Mouse (Mus musculus): ENCODE measurements around the gene Frat2.
A peak's percentile ranks its signal among the peaks of the same experiment; 100 is the strongest.

Gene Frat2

GRCm38 (mm10) chr19:41844345-41844744 is 3.6 kb downstream of the Frat2 start:
- DNase-seq, result peak; percentile 18

- no peak for DNase-seq
Measured at GRCm38 (mm10) chr19:41842706-41843105, 5.2 kb downstream of the Frat2 start.

GRCm38 (mm10) chr19:41842196-41842595 is 5.7 kb downstream of the Frat2 start:
- DNase-seq, result no peak

GRCm38 (mm10) chr19:41841105-41841750 is 6.7 kb downstream of the Frat2 start:
- no peak for DNase-seq

DNA sequence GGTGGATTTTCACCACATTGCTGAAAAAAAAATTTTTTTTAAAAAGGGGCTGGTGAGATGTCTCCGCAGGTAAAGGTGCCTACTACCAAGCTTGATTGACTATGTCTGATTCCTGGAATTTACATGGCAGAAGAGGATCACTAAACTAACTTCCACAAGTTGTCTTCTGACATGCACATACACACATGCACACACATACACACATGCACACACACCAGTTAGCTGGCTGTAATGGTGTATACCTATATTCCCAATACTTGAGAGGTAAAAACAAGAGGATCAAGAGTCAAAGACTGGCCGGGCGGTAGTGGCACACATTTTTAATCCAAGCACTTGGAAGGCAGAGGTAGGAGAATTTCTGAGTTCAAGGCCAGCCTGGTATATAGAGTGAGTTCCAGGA is 8.2 kb downstream of the Frat2 start:
- DNase-seq, result no peak

GRCm38 (mm10) chr19:41838808-41839207 is 9.1 kb downstream of the Frat2 start:
- DNase-seq, result no peak

DNA sequence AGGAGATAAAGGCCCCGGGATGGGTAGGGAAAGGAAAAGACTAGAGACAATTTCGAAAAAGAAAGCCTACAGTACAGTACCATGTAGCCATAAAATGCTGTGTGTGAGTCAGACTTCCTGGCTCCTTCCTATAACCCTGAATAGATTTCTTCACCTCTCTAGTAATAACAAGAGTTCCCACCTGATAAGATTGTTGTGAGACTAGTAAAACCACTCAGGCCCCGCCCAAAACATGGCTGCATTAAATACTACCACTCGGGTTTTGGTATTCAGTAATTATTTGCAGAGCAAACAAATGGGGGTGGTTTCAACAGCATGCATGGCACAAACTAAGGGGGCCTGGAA is 10.0 kb downstream of the Frat2 start:
- DNase-seq, result no peak

- DNase-seq, result no peak
Measured at GRCm38 (mm10) chr19:41837194-41837916, 10.6 kb downstream of the Frat2 start.

DNA sequence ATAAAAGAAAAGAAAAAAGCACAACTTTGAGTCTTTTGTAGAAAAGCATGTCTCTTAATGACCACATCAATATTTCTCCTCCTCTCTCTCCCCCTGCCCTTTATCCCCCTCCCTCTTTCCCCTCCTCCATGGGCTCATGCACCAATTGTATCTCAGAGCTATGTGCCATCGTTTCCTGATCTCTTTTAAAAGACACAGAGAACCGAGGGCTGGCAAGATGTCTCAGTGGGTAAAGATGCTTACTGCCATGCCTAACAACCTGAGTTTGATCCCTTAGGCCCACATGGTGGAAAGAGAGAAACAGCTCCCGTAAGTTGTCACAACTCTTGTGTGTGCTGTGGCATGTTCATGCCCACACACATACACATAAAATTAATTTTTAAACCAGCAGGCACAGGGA is 11.2 kb downstream of the Frat2 start:
- DNase-seq, result no peak

GRCm38 (mm10) chr19:41835816-41836215 is 12.1 kb downstream of the Frat2 start:
- peak; percentile 27 for DNase-seq

DNA sequence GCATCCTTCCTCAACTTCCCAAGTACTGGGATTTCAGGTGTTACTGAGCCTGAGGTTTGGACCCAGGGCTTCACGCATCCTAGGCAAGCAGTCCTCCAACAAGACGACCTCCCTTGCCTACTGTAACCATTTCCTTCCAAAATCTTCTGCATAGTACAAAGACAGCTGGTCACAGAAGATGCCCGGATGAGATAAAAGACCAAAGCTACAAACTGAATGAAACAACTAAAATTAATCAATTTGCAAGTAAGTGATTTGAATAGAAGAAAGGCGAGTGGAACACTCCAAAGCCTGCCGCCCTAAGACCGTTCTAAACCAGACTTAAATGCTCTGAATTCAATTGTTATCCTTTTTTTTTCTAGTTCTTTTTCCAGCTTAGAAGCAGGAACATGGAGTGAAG is 12.5 kb downstream of the Frat2 start:
- no peak for DNase-seq

DNA sequence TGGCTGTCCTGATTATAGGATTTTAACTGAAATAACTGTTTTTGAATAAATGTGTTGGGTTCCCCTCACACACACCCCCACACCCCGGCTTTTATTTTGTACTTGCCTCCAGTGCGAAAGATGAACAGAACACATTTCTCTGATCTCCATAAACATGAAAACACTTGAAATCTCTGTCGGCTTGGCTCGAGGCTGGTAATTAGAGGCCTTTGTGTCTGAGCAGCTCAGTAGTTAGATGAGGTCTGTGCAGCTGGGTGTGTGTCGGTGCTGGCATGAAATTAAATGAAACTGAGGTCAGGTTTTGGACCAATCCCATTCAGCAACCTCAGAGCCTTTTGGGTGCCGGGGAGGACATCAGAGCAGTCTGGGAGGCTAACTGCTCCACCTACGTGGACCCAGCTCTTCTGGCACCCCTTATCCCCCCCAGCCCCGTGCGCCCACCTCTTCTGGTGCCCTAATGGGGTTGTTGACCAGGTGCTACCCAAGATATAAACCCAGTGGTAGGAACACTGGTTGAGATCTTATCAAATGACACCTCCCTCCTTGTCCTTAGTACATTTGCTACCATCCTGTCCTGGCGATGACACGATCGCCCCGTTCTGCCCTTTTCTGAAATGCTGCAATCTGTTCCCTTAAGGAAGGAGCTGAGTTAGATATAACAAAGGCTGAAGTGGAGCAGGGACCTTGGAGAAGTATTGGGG is 15.3 kb downstream of the Frat2 start:
- DNase-seq, result no peak

GRCm38 (mm10) chr19:41831718-41832391 is 16.1 kb downstream of the Frat2 start:
- DNase-seq, result no peak

GRCm38 (mm10) chr19:41831101-41831570 is 16.8 kb downstream of the Frat2 start:
- DNase-seq, result peak; percentile 19

DNA sequence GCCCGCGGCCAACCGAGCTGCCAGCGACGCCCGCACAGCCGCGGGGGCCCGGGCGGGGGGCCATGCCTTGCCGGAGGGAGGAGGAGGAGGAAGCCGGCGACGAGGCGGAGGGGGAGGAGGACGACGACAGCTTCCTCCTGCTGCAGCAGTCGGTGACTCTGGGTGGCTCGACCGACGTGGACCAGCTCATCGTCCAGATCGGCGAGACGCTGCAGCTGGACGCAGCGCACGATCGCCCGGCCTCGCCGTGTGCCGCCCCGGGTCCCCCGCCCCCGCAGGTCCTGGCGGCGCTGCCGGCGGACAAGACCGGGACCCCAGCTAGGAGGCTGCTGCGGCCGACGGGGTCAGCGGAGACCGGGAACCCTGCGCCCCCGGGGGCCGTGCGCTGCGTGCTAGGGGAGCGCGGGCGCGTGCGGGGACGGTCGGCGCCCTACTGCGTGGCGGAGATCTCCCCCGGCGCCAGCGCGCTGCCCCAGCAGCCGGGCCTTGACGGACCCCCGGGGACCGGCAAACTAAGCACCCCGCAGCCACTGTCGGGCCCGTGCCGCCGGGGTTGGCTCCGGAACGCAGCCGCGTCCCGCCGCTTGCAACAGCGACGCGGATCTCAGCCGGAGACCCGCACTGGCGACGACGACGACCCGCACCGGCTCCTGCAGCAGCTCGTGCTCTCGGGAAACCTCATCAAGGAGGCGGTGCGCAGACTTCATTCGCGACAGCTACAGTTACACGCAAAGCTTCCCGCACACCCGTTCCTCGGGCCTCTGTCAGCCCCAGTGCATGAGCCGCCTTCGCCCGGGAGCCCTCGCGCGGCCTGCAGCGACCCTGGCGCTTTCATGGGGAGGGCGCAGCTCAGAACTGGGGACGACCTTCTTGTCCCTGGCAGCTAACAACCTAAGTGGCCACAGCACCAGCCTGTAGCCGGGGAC is 17.6 kb downstream of the Frat2 start:
- DNase-seq, result peak; percentile 70

DNA sequence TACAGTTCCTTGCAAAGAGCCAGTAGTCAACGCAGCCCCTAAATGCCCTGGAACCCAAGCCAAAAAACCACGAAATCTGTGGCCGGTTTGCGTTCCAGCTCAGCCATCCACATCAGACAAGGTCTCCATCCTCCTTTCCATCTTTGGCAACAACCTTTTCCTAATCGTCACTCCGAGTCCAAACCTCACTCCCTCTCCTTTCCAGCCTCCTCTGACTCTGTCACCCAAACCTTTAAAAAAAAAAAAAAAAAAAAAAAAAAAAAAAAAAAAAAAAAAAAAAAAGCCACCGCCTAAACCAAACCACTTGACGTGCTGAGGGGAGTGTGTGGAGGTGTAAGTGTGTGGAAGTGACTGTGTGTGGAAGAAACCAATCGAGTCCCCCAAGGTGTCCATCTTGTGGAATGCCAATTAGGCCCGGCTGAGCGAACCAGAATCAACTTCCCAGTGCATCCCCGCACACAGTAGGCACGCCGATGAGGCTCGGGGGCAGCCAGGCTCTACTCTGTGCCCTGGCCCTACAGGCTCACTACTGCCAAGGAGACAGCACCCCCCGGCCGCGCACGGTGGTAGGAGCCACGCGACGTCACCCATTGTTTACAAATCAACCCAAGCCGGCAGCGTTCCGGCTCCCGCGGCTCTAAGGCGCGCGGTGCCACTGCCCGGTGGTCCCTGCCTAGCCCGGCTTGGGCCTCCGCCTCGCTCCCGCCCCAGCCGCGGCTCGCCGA is 18.4 kb downstream of the Frat2 start, which contains the start of gene Frat1:
Frat1 (plus strand) TSS at position 590 of the 725 bp plus-strand sequence.
- peak; percentile 95 for DNase-seq

DNA sequence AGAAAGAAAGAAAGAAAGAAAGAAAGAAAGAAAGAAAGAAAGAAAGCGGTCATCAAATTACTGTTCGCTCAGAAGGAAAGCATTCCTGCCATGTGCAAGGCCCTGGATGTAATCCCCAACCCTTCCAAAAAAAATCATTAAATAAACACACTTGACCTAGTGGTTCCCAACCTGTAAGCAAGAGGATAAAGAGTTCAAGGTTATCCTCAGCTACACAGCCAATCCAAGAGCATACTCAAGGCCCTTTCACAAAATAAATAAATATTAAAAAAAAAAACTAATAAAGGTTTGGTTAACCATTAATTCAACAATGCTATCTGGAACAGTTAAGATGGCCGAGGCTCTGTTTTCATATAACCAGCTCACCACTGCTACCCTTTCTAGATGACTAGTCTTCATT is 19.0 kb downstream of the Frat2 start:
- DNase-seq, result no peak

DNA sequence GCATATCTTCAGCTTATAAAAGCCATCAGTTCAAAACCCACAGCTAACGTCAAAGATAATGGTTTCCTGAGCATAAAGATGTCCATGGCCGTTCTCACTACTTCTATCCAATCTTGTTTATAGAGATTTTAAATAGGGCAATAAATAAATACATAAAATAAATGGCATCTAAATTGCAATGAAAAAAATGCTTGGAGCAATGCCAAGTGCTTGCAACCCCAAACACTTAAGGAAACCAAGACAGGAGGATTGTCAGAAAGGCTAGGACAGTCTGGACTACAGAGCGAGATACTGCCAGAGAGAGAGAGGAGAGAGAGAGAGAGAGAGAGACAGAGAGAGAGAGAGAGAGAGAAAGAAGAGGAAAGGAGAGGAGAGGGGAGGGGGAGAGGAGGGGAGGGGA is 21.4 kb downstream of the Frat2 start:
- no peak for DNase-seq

- no peak for DNase-seq
Measured at GRCm38 (mm10) chr19:41824950-41825349, 23.0 kb downstream of the Frat2 start.

DNA sequence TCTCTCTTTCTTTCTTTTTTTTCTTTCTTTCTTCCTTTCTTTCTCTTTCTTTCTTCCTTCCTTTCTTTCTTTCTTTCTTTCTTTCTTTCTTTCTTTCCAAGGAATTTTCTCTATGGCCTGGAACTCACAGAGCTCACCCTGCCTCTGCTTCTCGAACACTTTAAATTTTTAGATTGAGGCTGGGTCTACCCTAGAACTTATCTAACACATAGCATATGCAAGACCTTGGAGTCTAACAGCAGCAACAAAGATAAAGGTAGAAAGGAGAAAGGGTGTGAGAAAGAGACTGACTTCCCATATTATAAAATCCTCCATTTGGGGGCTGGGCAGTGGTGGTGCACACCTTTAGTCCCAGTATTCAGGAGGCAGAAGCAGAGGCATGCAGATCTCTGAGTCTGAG is 25.3 kb downstream of the Frat2 start:
- DNase-seq, result no peak

- DNase-seq, result no peak
Measured at GRCm38 (mm10) chr19:41821436-41821835, 26.5 kb downstream of the Frat2 start.

GRCm38 (mm10) chr19:41818749-41819148 is 29.2 kb downstream of the Frat2 start:
- no peak for DNase-seq

All from thymus, postnatal 25 days (tissue).